Comparison of ENCODE assay signal across 33 mouse cellular contexts in the genomic region with DNA sequence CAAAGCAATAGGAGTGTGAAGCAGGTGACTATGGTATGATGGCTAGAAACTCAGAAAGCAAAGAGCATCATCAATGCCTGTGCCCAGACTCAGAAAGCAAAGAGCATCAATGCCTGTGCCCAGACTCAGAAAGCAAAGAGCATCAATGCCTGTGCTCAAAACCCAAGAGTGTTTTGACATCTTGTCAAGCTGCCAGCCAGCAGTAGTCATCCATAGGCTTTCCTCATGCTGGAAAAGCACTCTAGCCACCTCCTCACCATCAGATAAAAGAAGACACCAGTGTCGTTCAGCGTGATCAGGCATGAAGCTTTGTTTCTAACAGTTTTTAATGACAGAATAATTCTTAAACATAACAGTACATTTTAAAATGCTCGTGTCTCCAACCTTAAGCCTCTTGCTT. TPM values are rescaled to one million over a fixed set of nuclear protein-coding genes. Genes with fewer than 3 reads are reported as not detected.
"Had no signal": no experiment of that assay in that cellular context is flagged by ENCODE, and none has a peak within 500 bp of the region (broad histone marks: within the 10 kb centered on the region; RNA-seq: fewer than 3 reads in every experiment).

No protein-coding gene starts in this region.

- DNase-seq: left cerebral cortex, postnatal 4 days; liver; liver, embryonic 13.5 days; liver, postnatal 0 days; lung, adult 18-20 months; lung, adult 2 months; lung, embryonic 14.5 days; lung, postnatal 10 days; lung, postnatal 14 days; lung, postnatal 36 days; lung, postnatal 4 days; midbrain, embryonic 14.5 days had no signal

- H3K4me3 ChIP-seq: limb, embryonic 10.5 days; limb, embryonic 12.5 days; limb, embryonic 13.5 days; limb, embryonic 15.5 days; liver, embryonic 13.5 days; liver, embryonic 15.5 days; lung, embryonic 15.5 days; megakaryocyte, embryonic 14.5 days; midbrain, embryonic 10.5 days; midbrain, embryonic 12.5 days; midbrain, embryonic 13.5 days; midbrain, embryonic 15.5 days; myocyte; neural tube, embryonic 12.5 days had no signal

- H3K27ac ChIP-seq: limb, embryonic 10.5 days; limb, embryonic 12.5 days; limb, embryonic 13.5 days; limb, embryonic 15.5 days; liver, embryonic 13.5 days; liver, embryonic 14.5 days; liver, embryonic 15.5 days; lung, embryonic 15.5 days; macrophage; midbrain, embryonic 10.5 days; midbrain, embryonic 12.5 days; midbrain, embryonic 13.5 days; midbrain, embryonic 15.5 days; neural tube, embryonic 12.5 days had no signal

- H3K27me3 ChIP-seq: limb, embryonic 12.5 days; limb, embryonic 13.5 days; limb, embryonic 15.5 days; liver, embryonic 13.5 days; liver, embryonic 15.5 days; lung, embryonic 15.5 days; megakaryocyte, embryonic 14.5 days; midbrain, embryonic 12.5 days; midbrain, embryonic 13.5 days; midbrain, embryonic 15.5 days; neural tube, embryonic 12.5 days had no signal

- ATAC-seq: liver, postnatal 0 days; lung, postnatal 0 days; midbrain, embryonic 13.5 days; midbrain, embryonic 15.5 days; midbrain, embryonic 16.5 days had no signal

- H3K4me2 ChIP-seq: limb, embryonic 12.5 days; limb, embryonic 13.5 days; limb, embryonic 15.5 days; liver, embryonic 11.5 days; liver, embryonic 13.5 days; liver, embryonic 15.5 days; lung, embryonic 14.5 days; lung, embryonic 15.5 days; midbrain, embryonic 11.5 days; midbrain, embryonic 12.5 days; midbrain, embryonic 13.5 days; midbrain, embryonic 15.5 days; neural tube, embryonic 12.5 days had no signal

- H3K9ac ChIP-seq: limb, embryonic 12.5 days; limb, embryonic 13.5 days; limb, embryonic 15.5 days; liver, embryonic 13.5 days; liver, embryonic 14.5 days; liver, embryonic 15.5 days; liver, postnatal 0 days; lung, embryonic 14.5 days; lung, embryonic 15.5 days; midbrain, embryonic 12.5 days; midbrain, embryonic 13.5 days; midbrain, embryonic 15.5 days; neural tube, embryonic 12.5 days had no signal

- H3K9me3 ChIP-seq: limb, embryonic 10.5 days; limb, embryonic 12.5 days; limb, embryonic 13.5 days; limb, embryonic 15.5 days; liver, embryonic 13.5 days; liver, embryonic 15.5 days; lung, embryonic 15.5 days; megakaryocyte, embryonic 14.5 days; midbrain, embryonic 10.5 days; midbrain, embryonic 12.5 days; midbrain, embryonic 13.5 days; midbrain, embryonic 15.5 days; neural tube, embryonic 12.5 days had no signal

- H3K36me3 ChIP-seq: limb, embryonic 12.5 days; limb, embryonic 15.5 days; liver, embryonic 13.5 days; liver, embryonic 15.5 days; lung, embryonic 15.5 days; midbrain, embryonic 12.5 days; midbrain, embryonic 13.5 days; midbrain, embryonic 15.5 days; neural tube, embryonic 12.5 days had no signal

- H3K4me1 ChIP-seq: limb, embryonic 10.5 days; limb, embryonic 12.5 days; liver, embryonic 13.5 days; liver, embryonic 15.5 days; megakaryocyte, embryonic 14.5 days; midbrain, embryonic 10.5 days; midbrain, embryonic 12.5 days; midbrain, embryonic 13.5 days; midbrain, embryonic 15.5 days; neural tube, embryonic 12.5 days had no signal

RNA-seq across cellular contexts. Expression of a gene that starts 8.7 kb away (rescaled TPM):
- total RNA-seq: megakaryocyte-erythroid progenitor cell, adult 5-6 weeks; monocyte, adult 5-6 weeks had no signal
- polyA plus RNA-seq: macrophage had no signal
